In genomic region chr17:12309493-12309892, GRCm38 (mm10) we compare ENCODE assay signal across 18 mouse cellular contexts.
"Had no signal": no experiment of that assay in that cellular context is flagged by ENCODE, and none has a peak within 500 bp of the region (broad histone marks: within the 10 kb centered on the region; RNA-seq: fewer than 3 reads in every experiment).

No protein-coding gene starts in this region.

- H3K27ac ChIP-seq: hindbrain, embryonic 14.5 days; layer of hippocampus, adult 2 months; limb, embryonic 15.5 days; lung, embryonic 15.5 days; macrophage; neural tube, embryonic 15.5 days had no signal

- H3K9me3 ChIP-seq: limb, embryonic 15.5 days; lung, embryonic 15.5 days; neural tube, embryonic 15.5 days had no signal

- DNase-seq: kidney, adult 8-10 months; kidney, postnatal 10 days; kidney, postnatal 4 days; left cerebral cortex, postnatal 4 days; lung, postnatal 14 days; midbrain, embryonic 14.5 days; retina, postnatal 1 day; right cerebral cortex, postnatal 4 days; spleen, adult 18-20 months; thymus, adult 18-20 months; thymus, postnatal 25 days had no signal

- H3K27me3 ChIP-seq: limb, embryonic 15.5 days; lung, embryonic 15.5 days; neural tube, embryonic 15.5 days had no signal

- H3K9ac ChIP-seq: hindbrain, embryonic 14.5 days; limb, embryonic 15.5 days; lung, embryonic 15.5 days; neural tube, embryonic 15.5 days had no signal

- H3K4me3 ChIP-seq: layer of hippocampus, adult 2 months; limb, embryonic 15.5 days; lung, embryonic 15.5 days; myocyte; neural tube, embryonic 15.5 days had no signal

- H3K4me2 ChIP-seq: hindbrain, embryonic 14.5 days; limb, embryonic 15.5 days; lung, embryonic 15.5 days; neural tube, embryonic 15.5 days had no signal

- H3K36me3 ChIP-seq: limb, embryonic 15.5 days; lung, embryonic 15.5 days; neural tube, embryonic 15.5 days had no signal

- H3K4me1 ChIP-seq: lung, embryonic 15.5 days had no signal
